Mouse (Mus musculus) forebrain, embryonic 10.5 days (tissue): ENCODE data around the gene Ap4s1. TPM values are rescaled to one million over a fixed set of nuclear protein-coding genes. Genes with fewer than 3 reads are reported as not detected.
A peak's percentile ranks its signal among the peaks of the same experiment; 100 is the strongest.

Source experiments
- DNase-seq: peaks from one replicate; pipeline ENCODE4 v3.0.0-alpha.2; 2017; ENCODE audit warnings: low spot score; ENCODE audit errors: extremely low spot score
- H3K27ac ChIP-seq: fragments of 300-500 bp; sonication (generic); 2 replicates; pipeline ENCODE4 v1.5.1; 2016; ENCODE audit warnings: mild to moderate bottlenecking
- H3K27me3 ChIP-seq: fragments of 300-500 bp; sonication (generic); 2 replicates; pipeline ENCODE4 v1.6.1; 2016; ENCODE audit warnings: mild to moderate bottlenecking; ENCODE audit not compliant: poor library complexity, severe bottlenecking
- H3K36me3 ChIP-seq: fragments of 300-500 bp; sonication (generic); replicated peaks from 2 replicates; pipeline ENCODE4 v1.6.1; 2016; ENCODE audit warnings: mild to moderate bottlenecking, moderate library complexity
- H3K4me1 ChIP-seq: fragments of 300-500 bp; sonication (generic); 2 replicates; pipeline ENCODE4 v1.6.1; 2016
- H3K4me3 ChIP-seq: fragments of 300-500 bp; sonication (generic); 2 replicates; pipeline ENCODE4 v1.5.1; 2016; ENCODE audit warnings: mild to moderate bottlenecking, moderate library complexity
- H3K9me3 ChIP-seq: fragments of 300-500 bp; sonication (generic); 2 replicates; pipeline ENCODE4 v1.6.1; 2016; ENCODE audit warnings: mild to moderate bottlenecking, moderate library complexity
- WGBS: fragments of 180-500 bp; shearing (Covaris S2); methylation state at CpG from one replicate; pipeline ENCODE4 v1.1.7; 2016; 5-methylcytosine and 5-hydroxymethylcytosine counted together
- polyA plus RNA-seq: library from polyadenylated mRNA; unstranded; fragments of >200 nt; fragmentation: Nextera tagmentation; extraction: Ambion mirVana; gene quantifications from 2 replicates; pipeline ENCODE4 v1.2.1, GENCODE M21; 2016

Ap4s1 gene
- polyA plus RNA-seq, 1 experiment from 2014 or later: 40.3 TPM

GRCm38 (mm10) chr12:51708941-51709686 is 18.3 kb downstream of the Ap4s1 start:
- no peaks in the 10 kb centered on the region for H3K36me3 ChIP-seq
- DNase-seq: no peak
- H3K4me3 ChIP-seq: no peak overlapping the region
- H3K4me1 ChIP-seq: peaks cover 11% of the 10 kb centered on the region
- WGBS: 66% methylated on average over 14 of the region's 14 CpGs
- no peaks in the 10 kb centered on the region for H3K27me3 ChIP-seq
- H3K9me3 ChIP-seq: no peaks in the 10 kb centered on the region
- H3K27ac ChIP-seq: 0 out of 2 replicates have a peak overlapping the region, but pooled peaks have one; percentile 4

GRCm38 (mm10) chr12:51709741-51710140 is 18.9 kb downstream of the Ap4s1 start:
- Histone ChIP-seq H3K9me3 (no peaks in the 10 kb centered on the region), H3K4me3 (no peak overlapping the region), H3K27ac (no peak overlapping the region), H3K36me3 (no peaks in the 10 kb centered on the region), H3K4me1 (peaks cover 6% of the 10 kb centered on the region; the same call in 1 of the 2 replicates), H3K27me3 (no peaks in the 10 kb centered on the region)
- 73% methylated on average over 3 of the region's 3 CpGs for WGBS
- DNase-seq: no peak

- no peaks in the 10 kb centered on the region for H3K27me3 ChIP-seq
- H3K9me3 ChIP-seq: no peaks in the 10 kb centered on the region
- WGBS: 79% methylated on average over 5 of the region's 5 CpGs
- no peak overlapping the region for H3K27ac ChIP-seq
- DNase-seq: no peak
- H3K36me3 ChIP-seq: no peaks in the 10 kb centered on the region
- no peak overlapping the region for H3K4me3 ChIP-seq
- H3K4me1 ChIP-seq: peaks cover 6% of the 10 kb centered on the region; the same call in 1 of the 2 replicates
These were observed 19.3 kb downstream of the Ap4s1 start for GRCm38 (mm10) chr12:51710154-51710553.

- no peak overlapping the region for H3K27ac ChIP-seq
- peaks cover 7% of the 10 kb centered on the region for H3K36me3 ChIP-seq
- peaks cover 6% of the 10 kb centered on the region; the same call in 1 of the 2 replicates for H3K4me1 ChIP-seq
- H3K27me3 ChIP-seq: no peaks in the 10 kb centered on the region
- DNase-seq: no peak
- no peak overlapping the region for H3K4me3 ChIP-seq
- 77% methylated on average over 1 of the region's 1 CpGs for WGBS
- no peaks in the 10 kb centered on the region; the same call in 1 of the 2 replicates for H3K9me3 ChIP-seq
These were observed 21.9 kb downstream of the Ap4s1 start for GRCm38 (mm10) chr12:51712685-51713084.

GRCm38 (mm10) chr12:51718617-51719016 is 27.8 kb downstream of the Ap4s1 start:
- H3K27me3 ChIP-seq: no peaks in the 10 kb centered on the region
- DNase-seq: no peak
- H3K36me3 ChIP-seq: peaks cover 27% of the 10 kb centered on the region
- no peak overlapping the region for H3K27ac ChIP-seq
- WGBS: 94% methylated on average over 6 of the region's 6 CpGs
- peaks cover 5% of the 10 kb centered on the region for H3K4me1 ChIP-seq
- H3K9me3 ChIP-seq: no peaks in the 10 kb centered on the region; the same call in 1 of the 2 replicates
- H3K4me3 ChIP-seq: no peak overlapping the region

- no peak overlapping the region for H3K27ac ChIP-seq
- peaks cover 38% of the 10 kb centered on the region for H3K36me3 ChIP-seq
- no peaks in the 10 kb centered on the region for H3K27me3 ChIP-seq
- WGBS: 96% methylated on average over 8 of the region's 8 CpGs
- H3K4me3 ChIP-seq: no peak overlapping the region
- DNase-seq: no peak
- peaks cover 5% of the 10 kb centered on the region for H3K4me1 ChIP-seq
- H3K9me3 ChIP-seq: no peaks in the 10 kb centered on the region; the same call in 1 of the 2 replicates
These were observed 31.0 kb downstream of the Ap4s1 start for GRCm38 (mm10) chr12:51721836-51722235.

GRCm38 (mm10) chr12:51729058-51729457 is 38.2 kb downstream of the Ap4s1 start:
- peaks cover 24% of the 10 kb centered on the region for H3K36me3 ChIP-seq
- WGBS: 87% methylated on average over 11 of the region's 11 CpGs
- no peaks in the 10 kb centered on the region for H3K4me1 ChIP-seq
- no peak overlapping the region for H3K4me3 ChIP-seq
- no peaks in the 10 kb centered on the region for H3K9me3 ChIP-seq
- H3K27me3 ChIP-seq: peaks cover 3% of the 10 kb centered on the region; the same call in 1 of the 2 replicates
- no peak for DNase-seq
- H3K27ac ChIP-seq: no peak overlapping the region

GRCm38 (mm10) chr12:51729827-51730226 is 39.0 kb downstream of the Ap4s1 start:
- 95% methylated on average over 9 of the region's 9 CpGs for WGBS
- no peak for DNase-seq

GRCm38 (mm10) chr12:51734605-51735211 is 43.9 kb downstream of the Ap4s1 start:
- Histone ChIP-seq H3K4me3 (no peak overlapping the region), H3K9me3 (no peaks in the 10 kb centered on the region), H3K27me3 (peaks cover 26% of the 10 kb centered on the region), H3K4me1 (peaks cover 17% of the 10 kb centered on the region), H3K36me3 (peaks cover 25% of the 10 kb centered on the region), H3K27ac (no peak overlapping the region)
- DNase-seq: no peak
- 85% methylated on average over 14 of the region's 14 CpGs for WGBS

More at GRCm38 (mm10) chr12:51729827-51730226, 39.0 kb downstream of the Ap4s1 start:
- Histone ChIP-seq H3K36me3 (peaks cover 21% of the 10 kb centered on the region), H3K9me3 (no peaks in the 10 kb centered on the region), H3K27ac (no peak overlapping the region), H3K4me1 (no peaks in the 10 kb centered on the region), H3K27me3 (peaks cover 10% of the 10 kb centered on the region; the same call in 1 of the 2 replicates), H3K4me3 (no peak overlapping the region)

GRCm38 (mm10) chr12:51735840-51736271 is 45.0 kb downstream of the Ap4s1 start:
- WGBS: 63% methylated on average over 7 of the region's 7 CpGs
- Histone ChIP-seq H3K36me3 (peaks cover 21% of the 10 kb centered on the region), H3K9me3 (no peaks in the 10 kb centered on the region), H3K27ac (no peak overlapping the region), H3K4me1 (peaks cover 17% of the 10 kb centered on the region), H3K27me3 (peaks cover 26% of the 10 kb centered on the region), H3K4me3 (no peak overlapping the region)
- no peak for DNase-seq

GRCm38 (mm10) chr12:51736381-51736780 is 45.5 kb downstream of the Ap4s1 start:
- peaks cover 21% of the 10 kb centered on the region for H3K36me3 ChIP-seq
- H3K9me3 ChIP-seq: no peaks in the 10 kb centered on the region
- H3K4me3 ChIP-seq: no peak overlapping the region
- peaks cover 17% of the 10 kb centered on the region for H3K4me1 ChIP-seq
- no peak for DNase-seq
- no peak overlapping the region for H3K27ac ChIP-seq
- peaks cover 26% of the 10 kb centered on the region for H3K27me3 ChIP-seq
- 80% methylated on average over 3 of the region's 3 CpGs for whole genome bisulfite sequencing

- Histone ChIP-seq H3K4me1 (peaks cover 17% of the 10 kb centered on the region), H3K4me3 (no peak overlapping the region), H3K9me3 (no peaks in the 10 kb centered on the region), H3K27ac (no peak overlapping the region), H3K36me3 (peaks cover 25% of the 10 kb centered on the region), H3K27me3 (peaks cover 26% of the 10 kb centered on the region)
- 40% methylated on average over 1 of the region's 1 CpGs for WGBS
- no peak for DNase-seq
These were observed 46.0 kb downstream of the Ap4s1 start for GRCm38 (mm10) chr12:51736807-51737206.

- peaks cover 58% of the 10 kb centered on the region for H3K36me3 ChIP-seq
- no peaks in the 10 kb centered on the region; the same call in 1 of the 2 replicates for H3K27me3 ChIP-seq
- 85% methylated on average over 6 of the region's 6 CpGs for WGBS
- no peak overlapping the region for H3K4me3 ChIP-seq
- no peak overlapping the region for H3K27ac ChIP-seq
- peaks cover 7% of the 10 kb centered on the region; the same call in 1 of the 2 replicates for H3K4me1 ChIP-seq
- DNase-seq: no peak
- no peaks in the 10 kb centered on the region for H3K9me3 ChIP-seq
These were observed 50.9 kb downstream of the Ap4s1 start for GRCm38 (mm10) chr12:51741690-51742089.
